Mouse (Mus musculus) hindbrain, embryonic 12.5 days (tissue): ENCODE data around the gene Sema4d. TPM values are rescaled to one million over a fixed set of nuclear protein-coding genes. Genes with fewer than 3 reads are reported as not detected.

Experiments used
- ATAC-seq: fragments of 200-750 bp; cut with Nextera tagmentation; 2 replicates; pipeline ENCODE4 v1.8.0; 2017; ENCODE audit warnings: moderate TSS enrichment; ENCODE audit not compliant: low FRiP score
- H3K27ac ChIP-seq: fragments of 300-500 bp; sonication (generic); 2 replicates; pipeline ENCODE4 v1.5.1; 2016; ENCODE audit warnings: mild to moderate bottlenecking
- H3K27me3 ChIP-seq: fragments of 300-500 bp; sonication (generic); 2 replicates; pipeline ENCODE4 v1.6.1; 2016; ENCODE audit warnings: mild to moderate bottlenecking
- H3K36me3 ChIP-seq: fragments of 300-500 bp; sonication (generic); 2 replicates; pipeline ENCODE4 v1.6.1; 2016; ENCODE audit warnings: mild to moderate bottlenecking
- H3K4me1 ChIP-seq: fragments of 300-500 bp; sonication (generic); 2 replicates; pipeline ENCODE4 v1.6.1; 2016
- H3K4me2 ChIP-seq: fragments of 300-500 bp; sonication (generic); replicated peaks from 2 replicates; pipeline ENCODE4 v1.6.1; 2016; ENCODE audit warnings: mild to moderate bottlenecking
- H3K4me3 ChIP-seq: fragments of 300-500 bp; sonication (generic); 2 replicates; pipeline ENCODE4 v1.5.1; 2016; ENCODE audit warnings: mild to moderate bottlenecking
- H3K9ac ChIP-seq: fragments of 300-500 bp; sonication (generic); 2 replicates; pipeline ENCODE4 v1.6.1; 2016; ENCODE audit warnings: mild to moderate bottlenecking, moderate library complexity
- H3K9me3 ChIP-seq: fragments of 300-500 bp; sonication (generic); replicated peaks from 2 replicates; pipeline ENCODE4 v1.6.1; 2016; ENCODE audit warnings: mild to moderate bottlenecking
- WGBS: fragments of 180-500 bp; shearing (Covaris S2); methylation state at CpG from one replicate; pipeline ENCODE4 v1.1.7; 2016; 5-methylcytosine and 5-hydroxymethylcytosine counted together
- polyA plus RNA-seq: library from polyadenylated mRNA; unstranded; fragments of >200 nt; fragmentation: Nextera tagmentation; extraction: Ambion mirVana; gene quantifications from 2 replicates; pipeline ENCODE4 v1.2.1, GENCODE M21; 2016

Sema4d gene
- polyA plus RNA-seq, 1 experiment from 2014 or later = 7.7 TPM

GRCm38 (mm10) chr13:51832491-51832890, 38.9 kb upstream of the Sema4d start:
- 78% methylated on average over 6 of the region's 6 CpGs for WGBS

GRCm38 (mm10) chr13:51830744-51831450, 37.4 kb upstream of the Sema4d start:
- WGBS = 35% methylated on average over 10 of the region's 10 CpGs
- Histone ChIP-seq H3K9me3 (no peaks in the 10 kb centered on the region), H3K36me3 (no peaks in the 10 kb centered on the region), H3K27me3 (peaks cover 4% of the 10 kb centered on the region; the same call in 1 of the 2 replicates), H3K27ac (no peak overlapping the region), H3K4me3 (no peak overlapping the region), H3K4me2 (no peak overlapping the region), H3K4me1 (peaks cover 7% of the 10 kb centered on the region; the same call in 1 of the 2 replicates), H3K9ac (no peak overlapping the region)
- ATAC-seq = no peak

More at GRCm38 (mm10) chr13:51832491-51832890, 38.9 kb upstream of the Sema4d start:
- Histone ChIP-seq H3K27ac (no peak overlapping the region), H3K36me3 (no peaks in the 10 kb centered on the region), H3K4me3 (no peak overlapping the region), H3K4me2 (no peak overlapping the region), H3K9ac (no peak overlapping the region), H3K4me1 (peaks cover 7% of the 10 kb centered on the region; the same call in 1 of the 2 replicates), H3K27me3 (peaks cover 4% of the 10 kb centered on the region; the same call in 1 of the 2 replicates), H3K9me3 (no peaks in the 10 kb centered on the region)
- no peak for ATAC-seq

GRCm38 (mm10) chr13:51823822-51824495, 30.4 kb upstream of the Sema4d start:
- Histone ChIP-seq H3K9me3 (no peaks in the 10 kb centered on the region), H3K4me1 (no peaks in the 10 kb centered on the region), H3K9ac (no peak overlapping the region), H3K4me2 (no peak overlapping the region), H3K27ac (no peak overlapping the region), H3K36me3 (no peaks in the 10 kb centered on the region), H3K27me3 (no peaks in the 10 kb centered on the region), H3K4me3 (no peak overlapping the region)
- ATAC-seq = no peak
- 43% methylated on average over 8 of the region's 8 CpGs for WGBS

- ATAC-seq = no peak
- WGBS = 74% methylated on average over 3 of the region's 3 CpGs
- no peak overlapping the region for H3K4me2 ChIP-seq
- no peaks in the 10 kb centered on the region for H3K4me1 ChIP-seq
- H3K27me3 ChIP-seq = no peaks in the 10 kb centered on the region
- no peaks in the 10 kb centered on the region for H3K36me3 ChIP-seq
- no peak overlapping the region for H3K27ac ChIP-seq
- no peak overlapping the region for H3K4me3 ChIP-seq
- H3K9ac ChIP-seq = no peak overlapping the region
- H3K9me3 ChIP-seq = no peaks in the 10 kb centered on the region
These were observed 28.4 kb upstream of the Sema4d start for GRCm38 (mm10) chr13:51821988-51822387.

- no peak overlapping the region for H3K9ac ChIP-seq
- no peaks in the 10 kb centered on the region for H3K9me3 ChIP-seq
- no peaks in the 10 kb centered on the region for H3K36me3 ChIP-seq
- H3K27me3 ChIP-seq = no peaks in the 10 kb centered on the region
- no peak overlapping the region for H3K4me2 ChIP-seq
- 80% methylated on average over 6 of the region's 6 CpGs for whole genome bisulfite sequencing
- no peak overlapping the region for H3K4me3 ChIP-seq
- no peak for ATAC-seq
- H3K27ac ChIP-seq = no peak overlapping the region
- peaks cover 4% of the 10 kb centered on the region; the same call in 1 of the 2 replicates for H3K4me1 ChIP-seq
These were observed 25.8 kb upstream of the Sema4d start for GRCm38 (mm10) chr13:51819351-51819750.

- Histone ChIP-seq H3K4me2 (no peak overlapping the region), H3K27ac (no peak overlapping the region), H3K9me3 (no peaks in the 10 kb centered on the region), H3K9ac (no peak overlapping the region), H3K36me3 (no peaks in the 10 kb centered on the region), H3K27me3 (no peaks in the 10 kb centered on the region), H3K4me1 (peaks cover 7% of the 10 kb centered on the region; the same call in 1 of the 2 replicates), H3K4me3 (no peak overlapping the region)
- no peak for ATAC-seq
- WGBS = 82% methylated on average over 3 of the region's 3 CpGs
These were observed 25.4 kb upstream of the Sema4d start for GRCm38 (mm10) chr13:51818944-51819326.

- Histone ChIP-seq H3K9me3 (no peaks in the 10 kb centered on the region), H3K4me3 (no peak overlapping the region), H3K4me1 (peaks cover 12% of the 10 kb centered on the region; the same call in 1 of the 2 replicates), H3K27ac (no peak overlapping the region), H3K27me3 (no peaks in the 10 kb centered on the region), H3K9ac (no peak overlapping the region), H3K4me2 (no peak overlapping the region), H3K36me3 (no peaks in the 10 kb centered on the region)
- ATAC-seq = no peak
- 74% methylated on average over 6 of the region's 6 CpGs for WGBS
These were observed 24.8 kb upstream of the Sema4d start for GRCm38 (mm10) chr13:51818170-51818943.

GRCm38 (mm10) chr13:51816559-51817041, 23.1 kb upstream of the Sema4d start:
- H3K9me3 ChIP-seq = no peaks in the 10 kb centered on the region
- H3K9ac ChIP-seq = no peak overlapping the region
- H3K27me3 ChIP-seq = no peaks in the 10 kb centered on the region
- no peak overlapping the region for H3K4me2 ChIP-seq
- peak overlapping the region; percentile 48; the same call in 1 of the 2 replicates for H3K27ac ChIP-seq
- WGBS = 70% methylated on average over 5 of the region's 5 CpGs
- no peaks in the 10 kb centered on the region for H3K36me3 ChIP-seq
- H3K4me3 ChIP-seq = no peak overlapping the region
- ATAC-seq = no peak
- H3K4me1 ChIP-seq = peaks cover 22% of the 10 kb centered on the region

- Histone ChIP-seq H3K27ac (0 out of 2 replicates have a peak overlapping the region, but pooled peaks have one; percentile 48), H3K4me1 (peaks cover 22% of the 10 kb centered on the region), H3K36me3 (no peaks in the 10 kb centered on the region)
These were observed 22.4 kb upstream of the Sema4d start for GRCm38 (mm10) chr13:51815865-51816504.

GRCm38 (mm10) chr13:51814646-51815045, 21.1 kb upstream of the Sema4d start:
- H3K36me3 ChIP-seq = no peaks in the 10 kb centered on the region
- H3K4me2 ChIP-seq = no peak overlapping the region
- H3K27me3 ChIP-seq = no peaks in the 10 kb centered on the region
- no peak overlapping the region for H3K27ac ChIP-seq
- 88% methylated on average over 6 of the region's 6 CpGs for WGBS
- no peak overlapping the region for H3K9ac ChIP-seq
- H3K4me3 ChIP-seq = no peak overlapping the region
- H3K9me3 ChIP-seq = no peaks in the 10 kb centered on the region
- no peak for ATAC-seq
- peaks cover 22% of the 10 kb centered on the region for H3K4me1 ChIP-seq

More at GRCm38 (mm10) chr13:51815865-51816504, 22.4 kb upstream of the Sema4d start:
- H3K27me3 ChIP-seq = no peaks in the 10 kb centered on the region
- H3K9ac ChIP-seq = no peak overlapping the region
- no peak overlapping the region for H3K4me2 ChIP-seq
- ATAC-seq = no peak
- WGBS = 77% methylated on average over 9 of the region's 9 CpGs
- H3K4me3 ChIP-seq = no peak overlapping the region
- H3K9me3 ChIP-seq = no peaks in the 10 kb centered on the region

- H3K4me1 ChIP-seq = peaks cover 22% of the 10 kb centered on the region
- H3K9me3 ChIP-seq = no peaks in the 10 kb centered on the region
- H3K4me3 ChIP-seq = no peak overlapping the region
- H3K4me2 ChIP-seq = no peak overlapping the region
- no peak for ATAC-seq
- no peak overlapping the region for H3K9ac ChIP-seq
- no peak overlapping the region for H3K27ac ChIP-seq
- no peaks in the 10 kb centered on the region for H3K36me3 ChIP-seq
- no peaks in the 10 kb centered on the region for H3K27me3 ChIP-seq
- WGBS = 61% methylated on average over 10 of the region's 10 CpGs
These were observed 20.4 kb upstream of the Sema4d start for GRCm38 (mm10) chr13:51813621-51814615.
